Mouse (Mus musculus) kidney, adult 8-10 months (tissue): ENCODE data around the gene Mpnd.
A peak's percentile ranks its signal among the peaks of the same experiment; 100 is the strongest.

Experiments
- DNase-seq, 2 experiments: peaks; one replicate each; pipeline ENCODE4 v3.0.0; 2022

Gene Mpnd

DNA sequence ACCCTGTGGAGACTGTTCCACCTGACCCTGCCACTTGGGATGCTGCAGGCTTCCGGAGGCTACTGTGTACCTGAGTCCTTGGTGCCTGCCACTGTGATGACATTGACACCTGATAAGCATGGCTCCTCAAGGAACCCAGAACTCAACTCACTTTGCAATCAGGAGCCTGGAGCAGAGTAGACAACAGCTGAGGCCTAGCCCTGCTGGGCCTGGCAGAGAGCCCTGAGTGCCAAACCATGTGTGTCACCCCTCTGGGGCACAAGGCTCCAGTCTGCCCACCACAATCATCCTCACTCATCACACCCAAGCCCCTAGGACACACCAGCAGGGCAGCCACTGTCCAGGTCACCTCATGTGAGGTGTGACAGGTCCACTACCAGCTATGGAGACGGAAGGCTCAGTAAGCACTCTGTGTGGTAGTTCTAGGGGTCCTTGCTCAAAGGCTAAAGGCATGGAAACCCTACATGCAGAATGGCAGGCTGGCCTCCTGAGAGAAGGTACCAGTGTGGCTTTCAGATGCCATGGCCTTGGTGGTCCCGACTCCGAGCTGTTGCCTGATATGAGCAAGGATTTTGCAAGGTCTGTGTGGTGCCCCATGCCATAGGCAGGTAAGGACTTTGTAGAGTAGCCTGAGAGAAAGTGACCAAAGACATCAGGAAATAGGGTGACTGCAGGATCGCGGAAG lies 15.0 kb downstream of the Mpnd start:
- no peak for DNase-seq

DNA sequence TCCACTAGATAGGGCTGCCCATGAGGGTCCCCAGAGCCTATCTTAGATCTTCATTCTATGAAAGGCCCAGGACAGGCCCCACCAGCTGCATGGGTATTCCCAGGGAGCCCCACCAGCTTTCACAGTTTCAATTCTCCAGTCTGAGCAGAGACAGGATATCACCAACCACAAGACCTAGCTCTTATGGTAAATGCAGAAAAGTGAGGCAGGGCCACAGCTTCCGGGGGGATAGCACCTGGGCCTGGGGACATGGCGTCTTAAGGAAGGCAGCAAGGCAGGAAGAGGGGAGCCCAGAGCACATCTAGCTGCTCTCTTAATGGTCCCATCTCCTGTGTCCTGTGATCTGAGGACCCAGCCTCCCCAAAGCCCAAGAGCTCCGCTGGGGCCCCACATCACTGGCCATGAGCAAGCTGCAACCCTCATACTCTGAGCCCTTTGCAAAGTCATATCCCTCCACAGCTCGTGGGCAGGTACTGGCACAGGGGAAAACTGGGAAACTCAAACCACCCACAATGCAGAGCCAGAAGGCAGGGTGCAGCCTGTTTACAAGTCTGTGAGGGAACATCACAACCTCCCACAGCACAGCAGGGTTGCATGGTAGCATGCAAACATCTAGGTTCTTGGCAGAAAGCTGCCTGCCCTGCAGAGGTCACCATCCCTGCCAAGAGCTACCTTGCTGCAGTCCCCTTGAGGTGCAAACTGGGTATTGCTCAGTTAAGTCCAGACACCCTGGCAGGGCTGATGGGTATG lies 15.8 kb downstream of the Mpnd start:
- no peak for DNase-seq

- no peak for DNase-seq
Measured at GRCm38 (mm10) chr17:56022131-56022988, 16.8 kb downstream of the Mpnd start.

DNA sequence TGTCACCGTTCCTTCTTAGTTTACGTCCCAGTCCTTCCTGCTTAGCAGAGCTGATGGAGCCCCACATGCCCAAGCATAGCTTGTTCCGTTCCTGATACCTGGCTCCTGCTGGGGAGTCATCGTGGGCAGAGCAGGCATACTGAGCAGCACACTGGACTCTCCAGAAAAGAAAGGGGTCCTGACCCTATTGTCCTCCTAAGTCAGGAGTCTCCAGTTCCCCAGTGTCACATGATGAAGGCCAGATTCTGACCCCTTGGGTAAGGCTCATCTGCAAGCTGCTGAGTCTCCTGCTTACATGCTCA lies 17.4 kb downstream of the Mpnd start:
- no peak for DNase-seq

DNA sequence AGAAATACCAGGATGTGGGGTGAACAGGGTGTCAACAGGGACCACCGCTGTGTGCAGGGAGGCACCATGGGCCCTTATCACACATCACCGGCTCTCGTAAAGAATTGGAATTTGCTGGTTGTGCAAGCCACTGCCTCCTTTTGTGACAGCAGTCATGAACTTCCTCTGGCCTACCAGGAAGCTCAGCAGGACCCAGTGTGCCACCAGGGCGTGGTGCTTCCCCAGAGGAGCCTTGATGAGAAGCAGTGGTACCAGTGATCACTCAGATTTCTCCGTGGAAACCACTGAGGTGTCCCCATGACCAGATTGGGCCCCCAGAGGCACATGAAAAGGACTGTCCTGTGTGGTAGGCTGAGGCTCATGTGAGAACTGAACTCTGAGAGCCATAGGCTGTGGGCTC lies 17.9 kb downstream of the Mpnd start:
- no peak for DNase-seq

GRCm38 (mm10) chr17:56024476-56024875 lies 19.0 kb downstream of the Mpnd start:
- no peak for DNase-seq

DNA sequence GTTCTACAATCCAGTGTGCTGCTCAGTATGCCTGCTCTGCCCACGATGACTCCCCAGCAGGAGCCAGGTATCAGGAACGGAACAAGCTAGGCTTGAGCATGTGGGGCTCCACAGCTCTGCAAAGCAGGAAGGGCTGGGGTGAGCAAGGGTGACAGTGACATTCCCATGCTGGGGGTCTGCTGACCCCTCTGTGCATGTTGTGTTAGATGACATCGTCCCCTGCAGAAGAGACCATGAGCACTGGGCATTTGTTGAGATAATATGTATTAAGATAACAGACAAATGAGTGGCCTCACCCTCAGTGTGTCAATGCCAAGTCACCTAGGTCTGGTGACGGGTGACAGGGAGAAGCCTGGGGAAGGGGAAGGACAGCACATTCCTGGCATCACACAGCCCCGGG lies 19.4 kb downstream of the Mpnd start:
- DNase-seq = no peak

DNA sequence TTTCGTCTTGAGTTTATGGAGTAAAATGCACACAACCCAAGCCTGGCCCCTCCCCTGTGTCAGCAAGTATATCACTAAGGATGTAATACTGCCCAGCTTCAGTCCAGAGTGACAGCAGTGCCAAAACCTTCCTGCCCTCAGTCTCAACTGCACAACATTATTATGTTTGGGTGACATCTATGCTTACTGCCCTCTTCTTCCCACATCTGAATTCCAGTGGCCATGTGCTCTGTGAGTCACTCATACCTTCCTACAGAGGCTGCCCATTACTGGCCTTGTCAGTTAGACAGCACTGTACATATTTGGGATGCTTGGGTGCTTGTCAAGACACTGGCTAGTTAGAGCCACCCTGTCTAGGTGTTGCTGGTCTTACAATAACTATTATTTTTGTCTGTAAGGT lies 20.8 kb downstream of the Mpnd start:
- no peak for DNase-seq

GRCm38 (mm10) chr17:56026881-56027280 lies 21.4 kb downstream of the Mpnd start:
- DNase-seq = peak in 1 of 2 experiments; percentile 56

- DNase-seq = no peak
Measured at GRCm38 (mm10) chr17:56027801-56028441, 22.4 kb downstream of the Mpnd start.

DNA sequence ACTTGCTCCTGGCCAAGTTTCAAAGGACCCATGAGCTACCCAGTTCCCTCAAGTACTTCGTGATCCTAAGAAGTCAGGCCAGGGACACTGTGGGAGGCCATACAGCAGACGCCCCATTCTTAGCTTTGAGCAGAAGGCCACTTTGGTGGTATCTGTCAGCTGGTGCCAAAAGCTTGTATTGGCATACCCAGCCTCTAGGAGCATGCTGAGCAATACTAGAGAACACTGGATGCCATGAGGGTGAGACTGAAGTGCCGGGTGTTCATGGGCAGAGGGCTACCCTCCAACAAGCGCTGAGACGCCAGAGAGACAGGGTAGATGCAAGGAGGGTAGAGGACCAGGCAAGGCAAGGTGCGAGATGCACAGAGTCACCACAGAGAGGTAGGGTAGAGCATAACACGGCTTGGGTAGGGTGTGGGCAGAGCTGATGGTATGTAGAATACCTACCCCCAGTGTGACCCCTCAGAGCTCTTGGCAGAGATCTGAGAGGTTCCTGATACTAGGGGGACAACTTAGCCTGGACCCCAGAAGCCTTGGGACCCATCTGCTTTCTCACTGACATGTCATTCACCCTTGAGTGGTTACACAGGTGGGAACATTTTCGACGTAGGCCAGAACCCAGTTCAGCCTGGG lies 24.8 kb downstream of the Mpnd start:
- no peak for DNase-seq

GRCm38 (mm10) chr17:56030919-56031318 lies 25.4 kb downstream of the Mpnd start:
- peak; percentile 69 to 79 for DNase-seq

GRCm38 (mm10) chr17:56031431-56031830 lies 25.9 kb downstream of the Mpnd start:
- DNase-seq = no peak

DNA sequence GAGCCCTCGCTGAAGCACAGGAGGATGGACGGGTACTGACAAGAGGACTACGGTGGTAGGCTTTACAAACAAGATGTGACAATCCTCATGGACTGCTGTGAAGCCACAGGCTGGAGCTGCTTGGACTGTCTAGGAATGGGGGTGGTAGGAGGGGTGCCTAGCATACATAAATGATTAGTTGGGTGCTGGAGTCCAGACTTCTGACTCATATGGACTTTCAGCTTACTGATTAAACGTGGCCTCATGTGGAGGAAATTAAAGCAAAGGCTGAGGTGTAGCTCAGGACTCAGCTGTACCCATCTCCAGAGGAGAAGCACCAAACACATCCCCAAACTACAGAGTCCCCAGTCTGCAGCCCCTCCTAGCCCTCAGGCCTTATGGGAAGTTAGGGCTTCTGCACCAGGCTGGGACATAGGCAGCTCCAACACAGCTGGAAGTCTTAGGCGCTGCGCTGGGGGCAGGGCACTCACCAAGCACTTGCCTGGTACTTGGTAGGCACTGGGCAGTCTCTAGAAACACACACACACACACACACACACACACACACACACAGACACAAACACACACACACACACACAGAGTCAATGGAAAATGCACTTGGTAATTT lies 26.7 kb downstream of the Mpnd start:
- peak in 1 of 2 experiments; percentile 60 for DNase-seq

DNA sequence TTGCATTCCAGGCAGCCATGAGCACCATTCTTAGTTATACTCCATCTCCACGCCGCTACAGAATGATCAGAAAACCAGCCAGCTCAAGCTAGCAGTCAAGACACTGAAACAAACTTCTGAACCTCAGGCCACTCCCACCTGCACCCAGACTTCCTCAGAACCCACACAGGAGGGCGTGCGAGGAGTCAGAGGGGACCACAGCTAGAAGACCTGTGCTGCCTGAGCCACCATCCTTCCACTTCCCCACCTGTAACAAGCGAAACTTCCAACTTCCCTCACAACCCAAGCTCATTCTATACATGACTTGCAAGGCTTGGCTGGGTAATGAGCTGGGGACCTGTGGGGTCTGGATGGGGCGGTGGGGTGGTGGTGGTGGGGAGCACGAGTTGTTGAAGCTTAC lies 27.3 kb downstream of the Mpnd start:
- no peak for DNase-seq

DNA sequence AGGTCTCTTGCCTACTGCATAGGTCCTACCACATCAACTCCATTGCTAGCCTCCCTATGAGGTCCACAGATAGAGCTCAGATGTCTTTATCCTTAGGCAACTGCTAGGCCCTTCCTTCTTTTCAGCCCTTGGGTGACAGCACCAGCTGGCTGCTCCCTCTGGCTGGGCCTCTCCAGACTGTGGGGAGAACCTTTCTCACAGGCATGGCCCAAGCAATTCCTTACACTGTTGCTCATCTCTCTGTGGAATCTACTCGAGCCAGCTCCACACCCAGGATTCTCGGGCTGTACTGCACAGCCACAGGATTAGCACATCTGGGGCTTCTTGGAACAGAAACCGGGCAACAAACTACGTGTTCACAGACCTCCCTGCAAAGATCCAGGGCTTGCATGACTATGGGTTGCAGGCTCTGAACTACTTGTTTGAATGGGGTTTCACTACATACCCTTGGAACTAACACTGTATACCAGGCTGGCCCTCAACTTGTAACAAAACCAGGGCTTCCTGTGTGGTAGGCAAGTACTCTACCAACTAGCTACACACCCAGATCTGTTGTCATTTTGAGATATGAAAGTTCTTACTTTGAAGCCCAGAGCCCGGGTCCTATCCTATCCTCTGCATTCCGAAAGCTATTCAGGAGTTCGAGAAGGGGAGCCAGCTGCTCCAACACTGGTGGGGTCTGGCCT lies 28.7 kb downstream of the Mpnd start:
- DNase-seq = no peak

DNA sequence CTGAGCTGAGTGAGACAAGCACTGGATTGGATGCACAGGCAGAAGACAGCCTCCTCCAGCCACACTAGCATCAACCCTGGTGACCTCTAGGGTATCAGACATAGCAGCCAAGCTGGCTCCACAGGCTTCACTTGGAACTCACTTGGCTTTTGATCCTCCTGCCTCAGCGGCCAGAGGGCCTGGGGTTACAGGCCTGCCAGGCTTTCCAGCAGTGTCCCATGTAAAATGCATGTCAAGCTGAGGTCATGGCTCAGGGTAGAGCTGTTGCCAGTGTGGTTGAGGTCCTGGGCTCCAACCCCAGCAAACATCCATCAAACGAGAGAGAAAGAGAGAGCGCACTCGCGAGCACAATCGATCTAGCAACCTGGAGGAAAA lies 29.2 kb downstream of the Mpnd start:
- no peak for DNase-seq

- no peak for DNase-seq
Measured at GRCm38 (mm10) chr17:56035216-56035615, 29.7 kb downstream of the Mpnd start.

GRCm38 (mm10) chr17:56036176-56036900 lies 30.8 kb downstream of the Mpnd start, which contains the start of gene Sh3gl1:
Sh3gl1 (minus strand) TSS chr17:56036635.
- DNase-seq = peak; percentile 98 to 99

- DNase-seq = no peak
Measured at GRCm38 (mm10) chr17:56036901-56037287, 31.4 kb downstream of the Mpnd start.
